Mouse (Mus musculus): ENCODE measurements at regions not wholly inside any gene's neighbourhood (a gene's known extent, or its start where the extent isn't known, plus 50 kb on each side); places are given as distances from the start of the nearest gene placed in this dataset.
A peak's percentile ranks its signal among the peaks of the same experiment; 100 is the strongest.

DNA sequence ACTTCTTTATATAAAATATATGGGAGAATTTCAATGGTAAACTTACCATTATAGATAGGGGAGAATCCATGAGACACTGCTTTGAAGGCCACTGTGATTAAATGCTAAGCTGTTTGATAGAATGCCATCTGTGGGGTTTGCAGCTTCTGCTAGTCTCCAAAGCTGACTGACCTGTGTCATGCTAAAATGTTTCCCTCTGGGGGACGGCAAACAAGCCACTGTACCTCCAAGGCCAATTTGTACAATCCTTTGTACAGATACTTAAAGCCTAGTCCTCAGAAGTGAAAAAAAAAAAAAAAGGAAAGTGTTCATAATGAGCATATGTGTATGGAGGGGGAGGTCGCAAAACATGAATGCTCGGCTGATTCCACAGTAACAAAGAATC lies 510.6 kb downstream of the Arl4a start:
- no peak for ATAC-seq (replicated peaks; ENCODE audit: insufficient number of reproducible peaks, low FRiP score, low TSS enrichment, poor library complexity, severe bottlenecking)

DNA sequence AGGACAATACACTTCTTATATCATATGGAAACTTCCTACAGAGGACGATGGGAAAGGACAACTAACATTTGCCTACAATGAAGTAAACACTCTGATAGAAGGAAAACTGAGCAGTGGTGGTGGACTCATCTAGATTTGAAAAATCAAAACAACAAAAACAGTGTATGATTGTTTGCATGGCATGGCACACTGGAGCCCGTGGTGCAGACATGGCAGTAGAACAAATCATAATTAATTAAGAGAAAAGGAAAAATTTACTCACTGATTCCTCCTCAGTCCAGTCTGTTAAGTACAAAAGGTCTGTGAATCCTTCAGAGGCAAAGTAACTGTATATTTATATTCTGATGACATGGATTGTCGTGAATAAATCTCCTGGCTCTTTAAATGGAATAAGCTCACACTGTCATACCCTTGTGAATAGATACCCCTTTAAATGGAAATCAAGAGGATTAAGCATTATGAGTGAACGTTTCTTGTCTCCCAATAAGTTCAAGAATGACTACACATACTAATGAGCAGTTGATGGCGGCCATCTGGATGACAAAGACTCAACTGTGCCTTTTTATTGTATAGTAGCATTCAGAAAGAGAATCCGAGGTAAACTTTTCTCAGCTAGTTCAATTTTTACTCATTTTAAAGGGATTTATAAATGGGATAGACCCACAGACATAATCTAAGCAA lies 511.1 kb downstream of the Arl4a start:
- no peak for ATAC-seq (replicated peaks; ENCODE audit: insufficient number of reproducible peaks, low FRiP score, low TSS enrichment, poor library complexity, severe bottlenecking)

DNA sequence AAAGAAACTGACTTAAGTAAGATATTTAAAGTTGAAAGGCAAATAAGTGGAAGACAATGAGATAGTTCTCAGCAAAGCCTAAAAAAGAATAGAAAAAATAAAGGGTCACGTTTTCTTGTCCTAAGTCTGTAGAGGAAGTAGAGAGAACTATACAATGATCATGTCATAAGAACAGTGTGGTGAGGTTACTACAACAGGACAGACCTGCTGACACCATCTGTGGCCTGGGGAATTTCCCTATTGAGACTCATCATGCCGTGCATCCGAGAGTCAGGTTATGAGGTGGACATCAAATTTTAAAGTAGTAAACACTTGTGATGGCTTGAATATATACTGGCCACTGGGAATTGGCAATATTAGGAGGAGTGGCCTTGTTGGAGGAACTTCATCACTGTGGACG lies 522.1 kb downstream of the Arl4a start:
- no peak for ATAC-seq (replicated peaks; ENCODE audit: insufficient number of reproducible peaks, low FRiP score, low TSS enrichment, poor library complexity, severe bottlenecking)

DNA sequence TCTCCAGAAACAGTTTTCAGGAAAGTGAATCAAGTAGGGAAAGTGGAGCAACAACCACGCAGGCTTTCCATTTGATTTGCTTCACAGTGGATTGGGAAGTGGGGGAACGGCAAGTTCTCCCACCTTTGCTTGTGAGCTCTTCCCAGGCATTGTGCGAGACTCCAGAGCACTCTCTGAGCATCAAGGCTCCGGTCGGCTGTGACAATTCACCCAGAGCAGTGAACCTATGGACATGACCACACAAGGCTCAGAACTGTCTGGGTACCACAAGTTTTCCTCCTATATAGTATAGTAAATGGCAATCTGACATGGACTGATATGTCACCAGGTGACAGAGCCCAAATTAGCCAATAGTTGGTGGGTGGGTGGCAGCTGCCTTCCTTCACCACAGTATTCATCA lies 527.0 kb downstream of the Arl4a start:
- ATAC-seq (replicated peaks; ENCODE audit: insufficient number of reproducible peaks, low FRiP score, low TSS enrichment, poor library complexity, severe bottlenecking): no peak

DNA sequence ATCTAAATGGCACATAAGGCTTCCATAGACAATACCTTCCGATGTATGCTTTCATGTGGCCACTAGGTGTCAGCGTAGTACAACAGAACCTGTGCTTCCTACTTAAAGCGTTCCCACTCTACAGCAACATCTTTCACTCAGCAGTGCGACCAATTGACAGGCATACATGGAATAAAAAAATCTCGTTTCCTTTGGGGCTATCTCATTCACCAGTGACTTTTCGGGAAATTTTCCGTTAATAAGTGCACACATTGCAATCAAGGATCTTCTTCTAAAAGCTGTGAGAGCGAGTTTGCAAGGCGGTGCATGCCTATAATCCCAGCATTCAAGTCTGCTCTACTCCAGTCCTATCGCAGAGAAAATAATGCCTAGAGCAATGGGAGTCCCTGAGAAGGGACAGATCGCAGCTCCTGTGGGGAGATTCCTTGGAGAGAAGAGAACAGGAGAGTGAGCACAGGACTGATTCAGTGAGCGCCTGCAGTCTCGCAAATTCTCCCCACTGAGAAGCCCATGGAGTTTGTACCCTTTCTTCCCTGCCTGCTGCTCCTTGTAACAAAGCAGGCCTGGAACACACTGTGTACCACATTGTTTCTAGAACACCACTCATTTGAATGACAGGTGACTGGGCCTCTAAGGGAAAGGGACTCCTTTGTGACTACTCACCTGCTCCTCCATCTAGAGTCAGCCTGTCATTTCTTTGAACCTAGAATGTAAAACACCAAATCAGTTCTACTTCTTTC lies 527.6 kb downstream of the Arl4a start:
- 0 out of 2 replicates have a peak, but pooled peaks have one; percentile 59 for ATAC-seq (replicated peaks; ENCODE audit: insufficient number of reproducible peaks, low FRiP score, low TSS enrichment, poor library complexity, severe bottlenecking)

DNA sequence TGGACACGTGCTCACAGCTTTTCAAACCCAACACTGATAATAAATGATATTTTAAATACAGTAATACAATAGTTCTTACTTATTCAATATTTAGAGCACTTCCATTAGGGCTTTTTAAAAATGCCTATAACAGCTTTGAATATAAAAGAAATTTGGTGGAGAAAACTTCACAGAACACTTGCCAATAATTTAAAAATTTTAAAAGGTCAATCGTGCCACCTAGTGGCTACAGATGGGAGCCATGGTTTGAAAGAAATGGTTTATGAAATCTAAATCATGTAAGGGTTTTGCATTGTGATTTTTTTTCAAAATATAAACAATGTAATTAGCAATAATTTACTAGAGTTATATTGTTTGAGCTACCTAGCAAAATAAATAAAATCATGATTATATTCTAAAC lies 541.6 kb downstream of the Arl4a start:
- ATAC-seq (replicated peaks; ENCODE audit: insufficient number of reproducible peaks, low FRiP score, low TSS enrichment, poor library complexity, severe bottlenecking): no peak

DNA sequence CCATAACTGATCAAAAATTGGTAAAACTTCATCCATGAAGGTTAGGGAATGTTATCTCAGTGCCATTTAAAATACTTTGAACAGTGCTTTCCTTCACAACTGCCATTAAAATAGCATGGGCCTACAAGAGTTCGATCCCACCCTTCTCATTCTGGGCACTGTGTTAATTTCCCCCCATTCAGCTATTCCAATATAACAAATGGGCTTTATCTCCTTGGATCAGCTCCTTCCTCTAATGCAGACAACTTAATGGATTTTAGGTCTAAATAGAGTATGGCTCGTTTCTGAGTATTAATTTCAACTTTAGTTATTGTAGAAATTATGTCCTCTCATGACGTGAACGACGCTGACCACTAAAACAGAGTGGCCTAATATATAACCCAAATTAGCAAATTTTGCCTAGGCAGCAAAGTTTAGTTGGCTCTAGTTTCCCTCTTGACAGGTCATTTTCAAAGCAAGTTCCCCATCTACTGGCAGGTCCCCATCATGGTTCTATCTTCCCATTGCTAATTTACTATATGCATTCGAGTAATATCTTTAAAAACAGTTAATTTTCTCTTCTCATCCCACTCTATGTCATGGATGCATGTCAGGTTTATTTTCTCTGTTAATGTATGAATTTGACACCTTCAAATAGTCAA lies 544.1 kb downstream of the Arl4a start:
- no peak for ATAC-seq (replicated peaks; ENCODE audit: insufficient number of reproducible peaks, low FRiP score, low TSS enrichment, poor library complexity, severe bottlenecking)

DNA sequence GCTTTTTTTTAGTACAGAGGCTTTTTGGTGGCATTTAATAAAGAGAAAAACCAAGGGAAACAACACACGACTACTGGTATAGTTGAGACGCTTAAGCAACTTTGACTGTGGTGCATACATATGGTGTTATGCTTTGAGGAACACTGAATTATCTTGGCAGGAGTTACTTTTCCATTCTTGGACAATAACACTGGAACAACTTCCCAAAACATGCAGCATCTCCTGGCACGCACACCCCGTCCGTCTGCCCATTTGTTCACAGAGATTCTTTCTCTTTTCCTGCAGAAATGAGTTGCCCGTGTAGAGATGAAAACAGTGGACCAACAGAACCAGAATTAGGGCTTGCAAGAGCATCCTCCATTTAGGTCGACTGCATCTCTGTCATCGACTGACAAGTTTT lies 544.7 kb downstream of the Arl4a start:
- ATAC-seq (replicated peaks; ENCODE audit: insufficient number of reproducible peaks, low FRiP score, low TSS enrichment, poor library complexity, severe bottlenecking): no peak

DNA sequence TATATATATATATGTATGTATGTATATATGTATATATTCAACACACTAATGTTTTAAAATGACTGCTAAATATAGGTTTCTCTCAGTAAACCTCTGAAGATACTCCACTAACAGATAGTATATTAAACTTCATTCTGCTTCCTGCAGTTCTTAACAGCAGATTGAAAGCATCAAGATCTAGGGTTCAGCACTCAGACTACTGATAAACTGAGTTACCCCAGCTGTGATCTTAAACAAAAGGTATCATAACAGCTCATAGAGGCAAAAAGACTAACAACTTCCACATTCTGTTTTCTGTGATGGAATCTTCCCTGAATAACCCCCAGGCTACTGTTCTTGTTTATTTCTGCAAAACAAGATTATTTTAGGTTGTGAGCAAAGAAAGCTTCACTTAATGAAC lies 564.8 kb downstream of the Arl4a start:
- no peak for ATAC-seq (replicated peaks; ENCODE audit: insufficient number of reproducible peaks, low FRiP score, low TSS enrichment, poor library complexity, severe bottlenecking)

Measured in monocyte, adult 5-6 weeks (primary cell).